Mouse (Mus musculus): ENCODE results near the gene CN725425.

The CN725425 gene

DNA sequence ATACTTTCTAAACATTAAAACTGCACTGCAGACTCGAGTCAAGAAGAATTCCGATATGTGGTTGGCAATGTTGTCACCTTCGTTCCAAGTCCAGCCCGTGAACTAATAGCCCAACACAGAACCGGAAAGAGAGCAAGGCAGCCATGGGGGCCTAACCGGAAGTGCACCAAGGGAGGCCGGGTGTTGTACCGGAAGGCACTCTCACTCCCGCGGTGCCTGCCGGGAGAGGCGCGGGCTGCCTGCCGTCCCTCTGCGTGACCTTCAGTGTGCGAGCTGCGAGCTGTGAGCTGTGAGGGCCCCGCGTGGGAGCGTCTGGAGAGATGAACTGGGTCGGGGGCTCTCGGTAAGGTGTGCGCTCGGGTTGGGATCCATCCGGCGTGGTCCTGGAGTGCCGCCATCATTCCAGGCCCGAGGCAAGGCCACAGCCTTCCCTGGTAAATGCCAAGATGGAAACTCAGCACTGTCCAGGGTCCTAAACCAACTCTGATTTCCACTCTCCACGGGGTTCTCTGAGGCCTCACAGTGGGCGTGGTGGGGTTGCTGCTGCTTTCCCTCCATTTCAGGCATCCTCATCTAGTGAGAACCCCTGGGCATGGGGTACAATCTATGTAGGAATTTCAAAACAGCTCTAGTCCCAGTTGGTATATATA is at the start of gene CN725425:
Gene CN725425, plus strand, starts transcription at position 239 of the 650 bp plus-strand sequence.
- no peak for DNase-seq (ENCODE audit: low spot score in 2 of 2)

- no peak for DNase-seq (ENCODE audit: low spot score in 2 of 2)
These were observed 46.7 kb upstream of the CN725425 start for GRCm38 (mm10) chr15:91152592-91152991.

- DNase-seq (ENCODE audit: low spot score in 2 of 2) = no peak
These were observed 46.0 kb upstream of the CN725425 start for GRCm38 (mm10) chr15:91153311-91153710.

DNA sequence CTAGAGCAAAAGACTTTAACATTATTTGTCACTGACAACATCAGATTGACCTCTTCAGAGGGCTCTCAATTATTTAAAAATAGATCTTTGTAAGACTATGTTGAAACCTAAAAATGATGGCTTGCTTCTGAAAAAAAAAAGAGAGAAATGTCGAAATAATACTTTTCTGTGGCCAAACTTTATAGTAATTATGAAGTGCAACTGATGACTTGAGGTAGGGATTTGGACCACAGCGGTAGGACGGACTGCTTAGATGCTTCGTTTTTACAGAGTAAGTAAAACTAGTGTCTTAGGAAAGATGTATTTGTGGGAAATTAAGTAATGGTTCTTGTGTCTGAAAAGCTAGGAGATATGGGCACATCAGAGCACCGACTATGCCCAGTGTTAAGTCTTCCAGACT is 38.1 kb upstream of the CN725425 start:
- DNase-seq (ENCODE audit: low spot score in 2 of 2) = no peak

DNA sequence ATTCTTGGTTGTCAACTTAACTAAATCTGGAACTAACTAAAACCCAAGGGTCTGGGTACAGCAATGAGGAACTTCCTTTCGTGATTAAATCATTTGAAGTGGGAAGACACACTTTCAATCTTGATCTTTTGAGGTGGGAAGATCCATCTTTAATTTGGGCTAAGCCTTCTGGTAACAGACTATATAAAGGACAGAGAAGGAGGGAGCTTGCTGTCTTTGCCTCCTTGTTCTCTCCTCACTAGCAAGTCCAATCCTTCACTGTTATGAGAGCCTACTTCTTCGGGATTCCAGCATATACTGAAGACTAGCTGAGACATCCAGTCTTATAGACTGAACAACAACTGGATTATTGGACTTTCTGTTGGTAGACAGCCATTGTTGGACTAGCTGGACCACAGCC is 35.8 kb upstream of the CN725425 start:
- DNase-seq (ENCODE audit: low spot score in 2 of 2) = no peak

DNA sequence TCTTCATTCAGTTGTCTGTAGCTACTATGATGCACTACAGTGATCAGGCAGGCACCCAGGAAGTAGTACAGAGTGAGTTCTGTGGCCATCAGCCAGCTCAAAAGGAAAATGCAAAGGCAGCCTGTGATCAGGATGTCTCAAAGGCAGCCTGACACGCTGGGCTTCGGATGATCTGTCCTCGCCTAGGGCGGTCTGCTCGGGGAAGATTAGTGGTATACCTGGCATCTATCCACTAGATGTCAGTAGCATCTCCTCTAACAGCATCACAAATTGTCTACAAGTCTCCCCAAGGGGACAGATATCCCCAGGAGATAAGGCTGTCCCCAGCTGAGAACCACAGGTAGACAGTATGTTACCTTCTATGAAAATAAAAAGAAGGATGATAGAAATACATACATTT is 34.3 kb upstream of the CN725425 start:
- no peak for DNase-seq (ENCODE audit: low spot score in 2 of 2)

- DNase-seq (ENCODE audit: low spot score in 2 of 2) = no peak
These were observed 31.3 kb upstream of the CN725425 start for GRCm38 (mm10) chr15:91167850-91168562.

DNA sequence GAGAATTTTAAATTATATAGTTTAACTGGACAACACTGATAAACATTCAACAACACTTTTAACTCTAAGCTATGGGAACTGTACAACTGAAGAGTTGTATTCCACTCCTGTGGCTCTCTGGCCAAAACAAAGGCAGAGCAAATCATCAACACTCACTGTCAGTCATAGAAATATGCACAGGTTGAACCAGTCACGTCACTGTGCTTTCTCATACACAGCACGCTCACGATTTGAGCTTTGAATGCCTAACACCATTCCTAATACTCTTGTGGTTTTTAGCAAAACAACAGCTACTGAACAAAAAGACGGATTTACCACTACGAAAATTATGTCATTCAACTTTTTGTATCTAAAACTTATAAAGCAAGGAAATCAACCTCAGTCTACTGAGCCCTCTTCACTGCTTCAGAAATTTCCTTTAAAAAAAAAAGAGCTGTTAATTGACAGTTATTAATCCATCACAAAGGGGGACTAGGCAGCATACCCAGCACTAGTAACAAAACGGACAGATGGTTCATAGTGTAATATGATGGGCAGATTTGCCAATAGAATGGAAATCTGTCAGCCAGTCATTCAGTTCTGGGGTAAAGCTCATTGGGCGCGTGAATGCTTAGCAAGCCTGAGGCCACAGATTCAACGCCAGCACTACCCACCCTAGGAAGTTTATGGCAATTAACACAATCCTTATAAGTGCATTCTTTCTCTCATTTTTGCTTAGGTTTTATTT is 28.5 kb upstream of the CN725425 start:
- DNase-seq (ENCODE audit: low spot score in 2 of 2) = no peak

- no peak for DNase-seq (ENCODE audit: low spot score in 2 of 2)
These were observed 28.0 kb upstream of the CN725425 start for GRCm38 (mm10) chr15:91171332-91171731.

GRCm38 (mm10) chr15:91172193-91172592 is 27.1 kb upstream of the CN725425 start:
- DNase-seq (ENCODE audit: low spot score in 2 of 2) = no peak

GRCm38 (mm10) chr15:91178656-91179314 is 20.5 kb upstream of the CN725425 start:
- DNase-seq (ENCODE audit: low spot score in 2 of 2) = no peak

- no peak for DNase-seq (ENCODE audit: low spot score in 2 of 2)
These were observed 19.2 kb upstream of the CN725425 start for GRCm38 (mm10) chr15:91179911-91180622.

DNA sequence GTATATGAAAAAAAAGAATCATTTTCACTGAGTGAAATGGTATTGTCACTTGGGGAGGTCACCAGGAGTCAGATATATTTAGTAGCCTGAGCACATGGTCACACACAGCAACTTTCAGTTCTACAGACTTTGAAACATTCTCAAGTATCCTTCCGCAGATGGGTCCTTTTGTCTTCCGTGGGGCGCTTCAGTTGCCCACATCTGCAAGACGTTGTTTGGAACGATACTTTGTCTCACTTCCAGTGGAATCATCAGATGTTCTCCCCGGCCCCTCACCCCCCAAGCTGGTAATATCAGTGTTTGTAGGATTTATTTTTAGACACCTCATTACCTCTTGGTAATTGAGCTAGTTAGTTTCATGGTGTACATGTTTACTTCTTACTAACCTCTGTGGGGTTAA is 12.9 kb upstream of the CN725425 start:
- DNase-seq (ENCODE audit: low spot score in 2 of 2) = no peak

DNA sequence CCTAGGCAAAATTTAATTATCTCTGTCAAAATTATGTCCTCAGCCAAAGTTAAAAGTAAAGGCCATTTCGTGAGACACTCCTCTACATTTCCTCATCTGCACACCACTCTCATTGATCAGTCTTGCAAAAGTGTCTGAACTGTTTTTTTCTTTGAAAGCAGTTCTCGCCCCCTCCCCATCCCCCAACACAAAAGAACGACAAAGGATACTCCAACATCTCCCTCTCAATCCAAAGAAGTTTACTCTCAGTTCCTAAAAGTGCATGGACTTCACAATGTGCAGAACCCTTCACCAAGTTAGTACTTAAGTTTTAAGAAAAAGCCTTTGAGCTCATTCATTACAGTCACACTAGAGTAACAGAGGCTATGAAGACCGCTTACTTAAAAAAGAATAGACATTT is 9.3 kb upstream of the CN725425 start:
- no peak for DNase-seq (ENCODE audit: low spot score in 2 of 2)

GRCm38 (mm10) chr15:91190519-91191207 is 8.6 kb upstream of the CN725425 start:
- no peak for DNase-seq (ENCODE audit: low spot score in 2 of 2)

- no peak for DNase-seq (ENCODE audit: low spot score in 2 of 2)
These were observed 7.7 kb upstream of the CN725425 start, which contains the start of gene Abcd2 for GRCm38 (mm10) chr15:91191412-91192222. TSS of gene Abcd2 (minus strand) at chr15:91191799.

DNA sequence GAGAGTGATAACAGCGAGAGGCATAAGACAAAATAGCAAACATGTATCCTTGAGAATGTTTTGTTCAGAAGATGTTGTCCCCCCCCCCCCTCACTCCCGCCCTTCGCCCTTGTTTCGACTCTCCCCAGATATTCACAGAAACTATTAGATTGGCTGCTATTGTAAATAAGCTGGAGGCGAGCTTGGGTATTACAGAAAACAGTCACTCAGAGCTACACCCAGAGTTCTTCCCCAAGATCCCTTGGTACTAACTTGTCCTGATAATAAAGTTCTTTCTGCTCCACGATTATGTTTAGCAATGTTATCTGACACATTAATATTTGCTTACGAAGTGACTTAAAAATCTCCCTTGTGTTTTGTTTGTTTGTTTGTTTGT is 7.1 kb upstream of the CN725425 start:
- DNase-seq (ENCODE audit: low spot score in 2 of 2) = no peak

DNA sequence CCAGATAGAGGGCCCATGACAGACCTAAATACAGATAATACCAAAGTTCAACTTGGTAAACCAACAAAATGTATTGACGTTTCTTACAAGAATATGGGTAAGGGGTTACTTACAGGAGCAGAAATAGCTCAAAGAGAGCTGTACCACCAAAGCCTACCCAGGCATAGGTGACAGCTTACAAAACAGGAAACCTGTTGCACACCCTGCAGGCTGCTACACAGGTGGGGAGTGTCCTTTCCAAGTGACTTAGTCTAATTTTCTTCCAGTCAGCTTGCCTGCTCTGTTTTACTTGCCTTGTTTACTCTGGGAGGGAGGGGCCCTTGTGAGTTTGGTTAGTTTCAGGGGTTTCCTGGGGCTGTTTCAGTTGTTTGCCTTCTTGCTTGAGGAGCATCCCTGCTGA is 1.5 kb downstream of the CN725425 start:
- no peak for DNase-seq (ENCODE audit: low spot score in 2 of 2)

GRCm38 (mm10) chr15:91202486-91202885 is 3.2 kb downstream of the CN725425 start:
- DNase-seq (ENCODE audit: low spot score in 2 of 2) = no peak

DNA sequence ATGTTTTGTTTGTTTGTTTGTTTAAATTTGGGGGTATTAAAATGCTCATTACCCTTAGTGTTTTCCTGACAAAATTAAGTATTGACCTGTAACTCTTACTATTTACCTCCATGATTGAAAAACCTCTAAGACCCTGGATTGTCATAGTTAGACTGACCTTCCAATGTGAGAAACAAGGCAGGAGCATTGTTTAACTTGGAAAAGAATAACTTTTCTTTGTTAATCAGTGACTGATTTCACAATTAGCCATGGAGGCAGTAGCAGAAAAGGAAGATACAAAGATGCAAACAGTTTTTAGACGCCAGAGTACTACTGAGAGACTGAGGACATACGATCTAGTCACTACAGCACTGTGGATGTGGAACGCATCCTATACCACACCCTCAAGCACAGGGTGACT is 4.2 kb downstream of the CN725425 start:
- DNase-seq (ENCODE audit: low spot score in 2 of 2) = no peak
